Mouse (Mus musculus) stomach, embryonic 15.5 days (tissue): Measurements from ENCODE around the gene Pank3. TPM values are rescaled to one million over a fixed set of nuclear protein-coding genes. Genes with fewer than 3 reads are reported as not detected.

Experiments
- ATAC-seq: fragments of 200-750 bp; cut with Nextera tagmentation; 2 replicates; pipeline ENCODE4 v1.8.0; 2017; ENCODE audit warnings: low read depth, moderate number of reproducible peaks, moderate TSS enrichment; ENCODE audit not compliant: insufficient read depth, low FRiP score
- H3K27ac ChIP-seq: fragments of 300-500 bp; sonication (generic); 2 replicates; pipeline ENCODE4 v1.5.1; 2015; ENCODE audit warnings: mild to moderate bottlenecking, inconsistent platforms
- H3K27me3 ChIP-seq: fragments of 300-500 bp; sonication (generic); replicated peaks from 2 replicates; pipeline ENCODE4 v1.6.1; 2015; ENCODE audit warnings: inconsistent platforms
- H3K36me3 ChIP-seq: fragments of 300-500 bp; sonication (generic); 2 replicates; pipeline ENCODE4 v1.6.1; 2015; ENCODE audit warnings: inconsistent platforms
- H3K4me1 ChIP-seq: fragments of 300-500 bp; sonication (generic); 2 replicates; pipeline ENCODE4 v1.6.1; 2015; ENCODE audit warnings: inconsistent platforms
- H3K4me2 ChIP-seq: fragments of 300-500 bp; sonication (generic); 2 replicates; pipeline ENCODE4 v1.6.1; 2015; ENCODE audit warnings: mild to moderate bottlenecking, inconsistent platforms
- H3K4me3 ChIP-seq: fragments of 300-500 bp; sonication (generic); replicated peaks from 2 replicates; pipeline ENCODE4 v1.5.1; 2015; ENCODE audit warnings: inconsistent platforms
- H3K9ac ChIP-seq: fragments of 300-500 bp; sonication (generic); 2 replicates; pipeline ENCODE4 v1.6.1; 2015; ENCODE audit warnings: inconsistent platforms
- H3K9me3 ChIP-seq: fragments of 300-500 bp; sonication (generic); 2 replicates; pipeline ENCODE4 v1.6.1; 2016; ENCODE audit warnings: inconsistent platforms
- WGBS: fragments of 180-500 bp; shearing (Covaris S2); methylation state at CpG from one replicate; pipeline ENCODE4 v1.1.7; 2015; 5-methylcytosine and 5-hydroxymethylcytosine counted together
- polyA plus RNA-seq: library from polyadenylated mRNA; unstranded; fragments of >200 nt; fragmentation: Nextera tagmentation; extraction: Ambion mirVana; gene quantifications from 2 replicates; pipeline ENCODE4 v1.2.1, GENCODE M21; 2015

Pank3 gene
- polyA plus RNA-seq: 16.2 and 17.6 TPM in 2 replicates

DNA sequence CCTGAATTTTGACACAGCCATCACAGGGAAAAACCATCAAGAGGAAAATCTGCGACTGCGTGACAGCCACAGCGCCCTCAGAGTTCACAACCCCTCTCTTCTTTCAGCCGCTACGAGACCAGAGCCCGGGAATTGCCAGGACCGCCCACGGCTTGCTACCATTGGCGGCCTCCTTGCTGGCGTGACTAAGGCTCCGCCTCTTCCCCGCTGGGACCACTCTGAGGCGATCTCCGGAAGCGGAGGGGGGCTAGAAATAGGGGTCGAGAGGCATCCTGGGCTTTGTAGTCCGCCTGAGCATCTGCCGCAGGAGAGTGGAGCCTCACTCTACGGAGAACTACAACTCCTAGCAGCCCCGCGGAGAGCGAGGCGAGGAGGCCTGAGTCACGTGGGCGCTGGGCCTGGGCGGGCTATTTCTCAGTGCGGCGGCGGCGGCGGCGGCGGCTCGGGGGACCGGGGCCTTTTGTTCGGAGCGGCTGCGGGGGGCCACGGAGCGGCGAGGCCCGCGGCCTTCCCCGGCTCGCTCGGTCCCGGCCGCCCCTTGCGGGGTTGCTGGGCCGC, at the start of gene Pank3:
Pank3 (plus strand) TSS at position 297 of the 558 bp plus-strand sequence.
- Histone ChIP-seq H3K4me2 (peak within 1 kb of the TSS; percentile 60), H3K4me3 (peak within 1 kb of the TSS; percentile 87), H3K9ac (peak within 1 kb of the TSS; percentile 94), H3K27ac (peak within 1 kb of the TSS; percentile 94), H3K4me1 (peaks cover 7% of the 10 kb centered on the region; the same call in 1 of the 2 replicates), H3K36me3 (no peaks in the 10 kb centered on the region), H3K27me3 (no peaks in the 10 kb centered on the region), H3K9me3 (no peaks in the 10 kb centered on the region)
- peak; percentile 100 for ATAC-seq
- WGBS: under 1% methylated on average over 46 of the region's 50 CpGs

DNA sequence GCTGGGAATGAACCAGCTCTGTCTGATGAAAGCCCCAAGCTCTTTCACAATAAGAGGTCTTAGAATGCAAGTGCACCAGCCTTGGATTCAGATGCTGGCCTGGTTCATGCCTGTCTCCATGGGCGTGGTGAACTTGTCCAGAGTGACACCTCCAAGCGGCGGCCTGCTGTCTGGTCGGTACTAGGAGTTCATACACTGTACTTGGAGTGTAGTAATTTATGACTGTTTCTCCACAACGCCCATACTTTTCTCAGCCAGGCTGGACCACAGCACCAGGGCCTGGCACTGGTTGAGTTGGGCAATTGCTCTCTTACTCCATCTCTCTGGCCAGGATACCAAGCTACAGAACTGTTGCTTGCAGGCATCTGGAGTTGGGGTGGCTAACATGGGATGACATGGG, 45.4 kb upstream of the Pank3 start:
- WGBS: 82% methylated on average over 5 of the region's 5 CpGs
- Histone ChIP-seq H3K4me2 (no peak overlapping the region), H3K4me3 (no peak overlapping the region), H3K36me3 (no peaks in the 10 kb centered on the region), H3K4me1 (no peaks in the 10 kb centered on the region), H3K27me3 (no peaks in the 10 kb centered on the region), H3K27ac (no peak overlapping the region), H3K9ac (no peak overlapping the region), H3K9me3 (no peaks in the 10 kb centered on the region)
- no peak for ATAC-seq

- ATAC-seq: no peak
- H3K9me3 ChIP-seq: no peaks in the 10 kb centered on the region
- no peak overlapping the region for H3K27ac ChIP-seq
- H3K36me3 ChIP-seq: no peaks in the 10 kb centered on the region
- WGBS: 76% methylated on average over 8 of the region's 8 CpGs
- H3K4me1 ChIP-seq: no peaks in the 10 kb centered on the region
- H3K9ac ChIP-seq: no peak overlapping the region
- H3K4me3 ChIP-seq: no peak overlapping the region
- H3K4me2 ChIP-seq: no peak overlapping the region
- H3K27me3 ChIP-seq: no peaks in the 10 kb centered on the region
Measured at GRCm38 (mm10) chr11:35726341-35726846, 42.9 kb upstream of the Pank3 start.

- Histone ChIP-seq H3K36me3 (no peaks in the 10 kb centered on the region), H3K27ac (no peak overlapping the region), H3K4me3 (no peak overlapping the region), H3K27me3 (no peaks in the 10 kb centered on the region), H3K9ac (no peak overlapping the region), H3K4me1 (no peaks in the 10 kb centered on the region), H3K9me3 (no peaks in the 10 kb centered on the region), H3K4me2 (no peak overlapping the region)
- ATAC-seq: no peak
- 89% methylated on average over 1 of the region's 1 CpGs for WGBS
Measured at GRCm38 (mm10) chr11:35728200-35728599, 41.1 kb upstream of the Pank3 start.

GRCm38 (mm10) chr11:35729186-35729585, 40.1 kb upstream of the Pank3 start:
- Histone ChIP-seq H3K4me2 (no peak overlapping the region), H3K27ac (no peak overlapping the region), H3K36me3 (no peaks in the 10 kb centered on the region), H3K9me3 (no peaks in the 10 kb centered on the region), H3K27me3 (no peaks in the 10 kb centered on the region), H3K9ac (no peak overlapping the region), H3K4me1 (no peaks in the 10 kb centered on the region), H3K4me3 (no peak overlapping the region)
- no peak for ATAC-seq
- 35% methylated on average over 5 of the region's 5 CpGs for WGBS

- WGBS: 46% methylated on average over 1 of the region's 1 CpGs
Measured at GRCm38 (mm10) chr11:35732366-35732765, 36.9 kb upstream of the Pank3 start.

DNA sequence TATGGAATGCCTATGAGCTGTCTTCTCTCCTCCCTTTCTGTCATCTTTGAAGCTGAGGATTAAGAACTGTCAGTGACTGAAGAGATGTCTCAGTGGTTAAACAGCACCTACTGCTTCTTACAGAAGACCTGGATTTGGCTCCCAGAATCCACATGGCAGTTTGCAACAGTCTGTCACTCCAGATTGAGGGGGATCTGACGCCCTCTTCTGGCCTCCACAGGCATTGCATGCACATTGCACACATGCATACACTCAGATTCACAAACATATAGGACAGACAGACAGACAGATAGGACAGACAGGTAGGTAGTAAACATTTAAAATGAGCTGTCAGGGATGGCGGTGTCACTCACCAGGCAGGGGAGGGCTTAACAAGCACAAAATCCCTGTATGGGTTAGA, 32.5 kb upstream of the Pank3 start:
- H3K4me1 ChIP-seq: no peaks in the 10 kb centered on the region
- H3K4me2 ChIP-seq: no peak overlapping the region
- no peak overlapping the region for H3K27ac ChIP-seq
- no peaks in the 10 kb centered on the region for H3K36me3 ChIP-seq
- no peaks in the 10 kb centered on the region for H3K9me3 ChIP-seq
- ATAC-seq: no peak
- 64% methylated on average over 2 of the region's 2 CpGs for WGBS
- H3K4me3 ChIP-seq: no peak overlapping the region
- H3K9ac ChIP-seq: no peak overlapping the region
- no peaks in the 10 kb centered on the region for H3K27me3 ChIP-seq

More at GRCm38 (mm10) chr11:35732366-35732765, 36.9 kb upstream of the Pank3 start:
- Histone ChIP-seq H3K27ac (no peak overlapping the region), H3K4me1 (no peaks in the 10 kb centered on the region), H3K27me3 (no peaks in the 10 kb centered on the region), H3K9me3 (no peaks in the 10 kb centered on the region), H3K36me3 (no peaks in the 10 kb centered on the region), H3K9ac (no peak overlapping the region), H3K4me2 (no peak overlapping the region), H3K4me3 (no peak overlapping the region)
- no peak for ATAC-seq

DNA sequence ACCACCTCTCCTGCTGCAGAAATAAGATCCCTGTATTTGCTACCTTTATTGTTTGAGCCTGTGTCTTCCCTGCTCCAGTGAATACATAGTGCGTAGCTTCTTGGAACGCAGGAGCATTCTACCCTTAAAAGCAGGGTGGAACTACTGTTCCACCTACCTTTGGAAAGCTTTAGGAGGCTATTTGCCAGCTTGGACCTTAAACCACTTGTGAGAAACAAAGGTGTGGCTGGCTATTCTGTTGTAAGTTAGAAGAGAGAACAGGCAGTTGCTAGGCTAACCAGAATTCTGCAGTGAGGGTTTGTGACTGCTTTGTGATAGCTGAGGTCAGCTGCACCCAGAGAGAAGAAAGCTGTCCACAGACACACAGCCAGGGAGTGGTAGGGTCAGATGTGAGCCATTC, 32.0 kb upstream of the Pank3 start:
- H3K27me3 ChIP-seq: no peaks in the 10 kb centered on the region
- H3K4me1 ChIP-seq: no peaks in the 10 kb centered on the region
- 81% methylated on average over 2 of the region's 2 CpGs for WGBS
- H3K4me3 ChIP-seq: no peak overlapping the region
- H3K27ac ChIP-seq: no peak overlapping the region
- H3K9me3 ChIP-seq: no peaks in the 10 kb centered on the region
- H3K36me3 ChIP-seq: no peaks in the 10 kb centered on the region
- H3K9ac ChIP-seq: no peak overlapping the region
- no peak overlapping the region for H3K4me2 ChIP-seq
- no peak for ATAC-seq

DNA sequence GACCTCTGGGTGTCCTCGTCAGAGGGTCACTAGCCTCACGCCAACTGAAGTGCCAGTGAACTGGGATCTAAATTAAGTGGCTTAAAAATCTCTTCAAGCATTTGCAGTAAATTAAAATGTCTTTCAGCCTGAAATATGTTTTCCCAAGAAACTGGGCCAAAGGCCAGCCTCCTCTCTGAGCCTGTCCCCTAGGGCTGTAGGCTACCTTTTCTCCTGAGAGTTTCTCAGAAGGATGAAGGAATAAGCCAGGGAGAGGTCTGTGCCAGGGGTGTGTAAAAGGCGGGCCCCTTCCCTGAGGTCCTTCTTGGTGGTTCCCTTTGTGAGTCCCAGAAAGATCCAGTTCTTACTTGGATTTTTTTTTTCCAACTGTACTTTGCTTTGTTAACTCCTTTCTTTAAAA, 31.2 kb upstream of the Pank3 start:
- Histone ChIP-seq H3K36me3 (no peaks in the 10 kb centered on the region), H3K27ac (no peak overlapping the region), H3K4me1 (no peaks in the 10 kb centered on the region), H3K4me2 (no peak overlapping the region), H3K9me3 (no peaks in the 10 kb centered on the region), H3K4me3 (no peak overlapping the region), H3K27me3 (no peaks in the 10 kb centered on the region), H3K9ac (no peak overlapping the region)
- 72% methylated on average over 3 of the region's 3 CpGs for WGBS
- ATAC-seq: no peak

DNA sequence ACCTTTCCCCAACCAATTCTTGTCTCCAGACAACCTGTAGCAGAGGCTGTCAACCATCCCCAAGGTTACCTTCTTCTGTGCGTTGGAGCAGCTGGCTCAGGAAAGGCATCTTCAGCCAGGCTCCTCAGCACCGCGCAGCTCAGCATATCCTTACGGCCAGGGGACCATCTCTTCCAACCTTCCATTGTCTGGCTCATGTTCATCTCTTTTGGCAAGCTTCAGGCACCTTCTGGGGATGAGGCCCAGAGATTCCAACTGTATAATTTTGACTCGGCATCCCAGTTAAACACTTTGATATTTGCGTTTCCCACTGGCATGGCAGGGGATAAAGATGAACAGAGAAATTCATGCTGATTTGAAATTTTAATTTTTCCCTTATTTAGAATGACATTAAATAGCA, 25.7 kb upstream of the Pank3 start:
- H3K27ac ChIP-seq: no peak overlapping the region
- WGBS: 87% methylated on average over 6 of the region's 6 CpGs
- no peaks in the 10 kb centered on the region for H3K36me3 ChIP-seq
- H3K27me3 ChIP-seq: no peaks in the 10 kb centered on the region
- ATAC-seq: no peak
- no peak overlapping the region for H3K9ac ChIP-seq
- no peak overlapping the region for H3K4me2 ChIP-seq
- H3K4me1 ChIP-seq: no peaks in the 10 kb centered on the region
- no peak overlapping the region for H3K4me3 ChIP-seq
- no peaks in the 10 kb centered on the region for H3K9me3 ChIP-seq

DNA sequence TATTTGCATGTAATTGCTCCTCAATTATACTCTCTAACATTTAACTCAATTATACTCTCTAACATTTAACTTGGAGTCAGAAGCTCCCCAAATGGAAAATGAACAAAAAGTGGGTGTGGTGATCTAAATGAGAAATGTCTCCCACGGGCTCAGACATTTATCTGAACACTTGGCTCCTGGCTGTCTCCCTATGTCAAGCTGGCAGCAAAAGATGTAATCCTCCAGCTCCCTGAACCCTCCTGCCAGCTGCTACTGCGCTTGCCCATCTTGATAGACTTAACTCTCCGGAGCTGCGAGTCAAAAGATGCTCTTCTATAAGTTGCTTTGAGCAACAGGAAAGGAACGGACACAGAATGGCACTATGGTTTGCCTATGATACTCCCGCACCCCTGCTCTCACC, 24.7 kb upstream of the Pank3 start:
- ATAC-seq: no peak
- 87% methylated on average over 6 of the region's 6 CpGs for WGBS
- Histone ChIP-seq H3K36me3 (no peaks in the 10 kb centered on the region), H3K27ac (no peak overlapping the region), H3K4me3 (no peak overlapping the region), H3K9me3 (no peaks in the 10 kb centered on the region), H3K27me3 (no peaks in the 10 kb centered on the region), H3K9ac (no peak overlapping the region), H3K4me2 (no peak overlapping the region), H3K4me1 (no peaks in the 10 kb centered on the region)

GRCm38 (mm10) chr11:35750578-35750977, 18.7 kb upstream of the Pank3 start:
- H3K9ac ChIP-seq: no peak overlapping the region
- no peak overlapping the region for H3K4me3 ChIP-seq
- peak; percentile 80 for ATAC-seq
- H3K4me2 ChIP-seq: no peak overlapping the region
- H3K27ac ChIP-seq: peak overlapping the region; percentile 19; the same call in 1 of the 2 replicates
- no peaks in the 10 kb centered on the region for H3K36me3 ChIP-seq
- WGBS: 55% methylated on average over 8 of the region's 8 CpGs
- no peaks in the 10 kb centered on the region for H3K27me3 ChIP-seq
- H3K9me3 ChIP-seq: no peaks in the 10 kb centered on the region
- no peaks in the 10 kb centered on the region for H3K4me1 ChIP-seq
